Mouse (Mus musculus): Measurements from ENCODE around the gene Bach2. TPM values are rescaled to one million over a fixed set of nuclear protein-coding genes. Genes with fewer than 3 reads are reported as not detected.
A peak's percentile ranks its signal among the peaks of the same experiment; 100 is the strongest.

Bach2 gene
- total and polyA plus RNA-seq, 2 experiments from 2014 or later, result 13.9 to 14.7 TPM

DNA sequence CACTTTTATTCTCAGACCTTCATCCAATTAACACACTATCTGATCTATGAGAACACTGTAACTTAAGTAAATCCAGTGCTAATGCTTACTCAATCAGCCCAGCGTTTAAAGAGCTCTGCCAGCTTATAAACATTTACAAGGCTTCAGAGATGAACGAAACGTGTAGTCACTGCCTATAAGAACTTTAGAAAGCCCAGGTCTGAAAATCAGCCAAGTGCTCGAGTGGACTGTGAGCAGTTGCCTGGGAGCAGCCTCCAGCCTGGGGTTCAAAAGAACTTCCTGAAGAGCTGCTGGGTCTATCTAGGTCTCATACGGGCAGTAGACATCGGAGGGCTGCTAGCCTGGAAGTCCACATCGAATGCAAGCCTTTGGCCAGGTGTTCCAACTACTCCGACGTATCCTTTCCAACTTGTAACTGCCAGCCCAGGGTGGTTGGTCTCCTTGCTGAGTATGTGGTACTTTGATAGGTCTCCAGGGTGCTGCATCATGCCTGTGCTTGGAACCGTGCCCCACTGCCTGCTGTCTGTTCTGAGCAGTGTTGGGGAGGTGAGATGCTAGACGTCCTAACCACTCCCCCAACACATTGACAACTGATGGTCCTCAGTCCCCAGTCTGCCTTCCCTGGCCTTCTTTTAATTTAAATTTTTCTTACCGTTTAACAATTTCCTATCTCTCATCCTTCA is 117.5 kb downstream of the Bach2 start:
- no peaks in the 10 kb centered on the region for H3K27me3 ChIP-seq (ENCODE audit: insufficient read depth, low read length)
- H3K9ac ChIP-seq (replicated peaks; ENCODE audit: low read length), result no peak overlapping the region
- no peak for TF ChIP-seq CTCF (IDR thresholded peaks at IDR 0.05; ENCODE audit: low read depth)
- no peak for ATAC-seq
- H3K27ac ChIP-seq, result no peak overlapping the region; the same call in 1 of the 2 replicates
- no peaks in the 10 kb centered on the region for H3K9me3 ChIP-seq (ENCODE audit: low read length)
- no peaks in the 10 kb centered on the region for H3K36me3 ChIP-seq (ENCODE audit: insufficient read depth, low read length)
- whole genome bisulfite sequencing, result 52% methylated on average over 12 of the region's 12 CpGs
- H3K4me3 ChIP-seq (ENCODE audit: low read length), result no peak overlapping the region
- DNase-seq (ENCODE audit: low spot score), result peak; percentile 55
- H3K4me2 ChIP-seq (ENCODE audit: low read depth, low read length), result no peak overlapping the region
- peaks cover 39% of the 10 kb centered on the region for H3K4me1 ChIP-seq (ENCODE audit: insufficient read depth, low read length)

- no peak overlapping the region for H3K9ac ChIP-seq (replicated peaks; ENCODE audit: low read length)
- H3K4me3 ChIP-seq (ENCODE audit: low read length), result no peak overlapping the region
- ATAC-seq (0 out of 2 replicates have a peak, but pooled peaks have one; percentile 28), DNase-seq (ENCODE audit: low spot score) (peak; percentile 46)
- H3K4me2 ChIP-seq (ENCODE audit: low read depth, low read length), result peak overlapping the region; percentile 1; the same call in 1 of the 2 replicates
- WGBS, result 27% methylated on average over 12 of the region's 12 CpGs
- no peaks in the 10 kb centered on the region for H3K36me3 ChIP-seq (ENCODE audit: insufficient read depth, low read length)
- peak overlapping the region; percentile 37; the same call in 1 of the 2 replicates for H3K27ac ChIP-seq
- peak; percentile 27; the same call in 1 of the 2 replicates for TF ChIP-seq CTCF (IDR thresholded peaks at IDR 0.05; ENCODE audit: low read depth)
- H3K4me1 ChIP-seq (ENCODE audit: insufficient read depth, low read length), result peaks cover 31% of the 10 kb centered on the region
- H3K9me3 ChIP-seq (ENCODE audit: low read length), result no peaks in the 10 kb centered on the region
- H3K27me3 ChIP-seq (ENCODE audit: insufficient read depth, low read length), result no peaks in the 10 kb centered on the region
Measured at GRCm38 (mm10) chr4:32357996-32358600, 119.5 kb downstream of the Bach2 start.

GRCm38 (mm10) chr4:32358602-32359464 is 120.2 kb downstream of the Bach2 start:
- Histone ChIP-seq H3K27ac (peak overlapping the region; percentile 37), H3K36me3 (ENCODE audit: insufficient read depth, low read length) (no peaks in the 10 kb centered on the region), H3K4me2 (ENCODE audit: low read depth, low read length) (peak overlapping the region; percentile 41), H3K27me3 (ENCODE audit: insufficient read depth, low read length) (no peaks in the 10 kb centered on the region), H3K4me1 (ENCODE audit: insufficient read depth, low read length) (peaks cover 30% of the 10 kb centered on the region), H3K4me3 (ENCODE audit: low read length) (no peak overlapping the region; the same call in 1 of the 2 replicates), H3K9me3 (ENCODE audit: low read length) (no peaks in the 10 kb centered on the region), H3K9ac (replicated peaks; ENCODE audit: low read length) (no peak overlapping the region)
- 17% methylated on average over 12 of the region's 12 CpGs for WGBS
- ATAC-seq (peak; percentile 81), DNase-seq (ENCODE audit: low spot score) (peak; percentile 78)
- TF ChIP-seq CTCF (IDR thresholded peaks at IDR 0.05; ENCODE audit: low read depth), result no peak

- no peak overlapping the region for H3K9ac ChIP-seq (replicated peaks; ENCODE audit: low read length)
- peak overlapping the region; percentile 37; the same call in 1 of the 2 replicates for H3K27ac ChIP-seq
- no peak overlapping the region for H3K4me3 ChIP-seq (ENCODE audit: low read length)
- 38% methylated on average over 3 of the region's 3 CpGs for WGBS
- H3K4me1 ChIP-seq (ENCODE audit: insufficient read depth, low read length), result peaks cover 36% of the 10 kb centered on the region
- H3K4me2 ChIP-seq (ENCODE audit: low read depth, low read length), result no peak overlapping the region
- no peaks in the 10 kb centered on the region for H3K9me3 ChIP-seq (ENCODE audit: low read length)
- ATAC-seq (no peak), DNase-seq (ENCODE audit: low spot score) (no peak)
- TF ChIP-seq CTCF (IDR thresholded peaks at IDR 0.05; ENCODE audit: low read depth), result no peak
- H3K27me3 ChIP-seq (ENCODE audit: insufficient read depth, low read length), result no peaks in the 10 kb centered on the region
- no peaks in the 10 kb centered on the region for H3K36me3 ChIP-seq (ENCODE audit: insufficient read depth, low read length)
Measured at GRCm38 (mm10) chr4:32359634-32360033, 121.0 kb downstream of the Bach2 start.

GRCm38 (mm10) chr4:32360496-32360895 is 121.9 kb downstream of the Bach2 start:
- WGBS, result 89% methylated on average over 5 of the region's 5 CpGs
- Histone ChIP-seq H3K9ac (replicated peaks; ENCODE audit: low read length) (no peak overlapping the region), H3K9me3 (ENCODE audit: low read length) (no peaks in the 10 kb centered on the region), H3K4me3 (ENCODE audit: low read length) (no peak overlapping the region), H3K27ac (no peak overlapping the region), H3K27me3 (ENCODE audit: insufficient read depth, low read length) (no peaks in the 10 kb centered on the region), H3K4me1 (ENCODE audit: insufficient read depth, low read length) (peaks cover 36% of the 10 kb centered on the region), H3K36me3 (ENCODE audit: insufficient read depth, low read length) (no peaks in the 10 kb centered on the region), H3K4me2 (ENCODE audit: low read depth, low read length) (no peak overlapping the region)
- no peak for TF ChIP-seq CTCF (IDR thresholded peaks at IDR 0.05; ENCODE audit: low read depth)
- ATAC-seq, result no peak
- DNase-seq (ENCODE audit: low spot score), result no peak

DNA sequence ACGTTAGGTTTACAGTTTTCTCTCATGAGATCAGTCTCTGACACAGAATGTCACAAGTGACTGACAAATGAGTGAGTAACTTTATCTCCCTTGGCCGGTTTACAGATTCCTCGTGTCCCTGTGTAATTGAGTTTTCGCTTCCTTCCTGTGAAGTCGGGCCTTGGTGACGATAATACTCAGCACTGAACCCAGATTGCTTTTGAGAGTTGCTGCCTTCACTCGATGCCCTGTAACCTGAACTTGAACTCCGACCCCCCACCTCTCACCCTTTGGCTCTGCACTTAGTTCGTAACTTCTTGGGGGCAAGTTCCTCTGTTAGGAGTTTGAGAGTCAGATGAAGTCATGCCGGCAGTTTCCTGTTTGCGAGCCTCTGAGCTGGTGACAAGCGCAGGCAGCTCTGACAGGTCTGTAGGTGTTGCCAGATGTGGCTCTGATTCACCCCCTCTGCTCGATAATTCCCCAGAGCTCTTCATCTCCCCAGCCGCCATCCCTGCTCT is 124.9 kb downstream of the Bach2 start:
- Histone ChIP-seq H3K27ac (no peak overlapping the region), H3K9ac (replicated peaks; ENCODE audit: low read length) (no peak overlapping the region), H3K4me1 (ENCODE audit: insufficient read depth, low read length) (peaks cover 21% of the 10 kb centered on the region), H3K27me3 (ENCODE audit: insufficient read depth, low read length) (no peaks in the 10 kb centered on the region), H3K36me3 (ENCODE audit: insufficient read depth, low read length) (no peaks in the 10 kb centered on the region), H3K4me2 (ENCODE audit: low read depth, low read length) (no peak overlapping the region), H3K9me3 (ENCODE audit: low read length) (no peaks in the 10 kb centered on the region), H3K4me3 (ENCODE audit: low read length) (no peak overlapping the region)
- no peak for ATAC-seq
- no peak for DNase-seq (ENCODE audit: low spot score)
- WGBS, result 73% methylated on average over 14 of the region's 14 CpGs
- no peak for TF ChIP-seq CTCF (IDR thresholded peaks at IDR 0.05; ENCODE audit: low read depth)
